Comparison of ENCODE assay signal across 26 mouse cellular contexts in the genomic region with DNA sequence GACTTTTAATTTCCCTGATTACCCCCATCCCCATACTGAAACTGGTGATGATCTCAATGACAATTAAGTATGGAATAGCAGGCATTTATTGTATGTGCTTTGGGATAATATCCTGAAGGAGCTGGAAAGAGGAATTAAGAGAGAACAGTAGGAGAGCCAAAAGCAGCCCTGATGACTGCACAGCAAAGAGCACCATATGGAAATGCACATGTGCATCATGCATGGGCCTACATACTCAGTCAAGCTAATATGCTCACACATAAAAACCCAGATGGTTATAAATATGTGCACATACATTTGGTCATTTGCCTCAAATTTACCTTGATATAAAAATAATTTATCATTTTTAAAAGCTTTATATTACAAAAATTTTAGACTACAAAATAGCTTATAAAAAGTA.
"Had no signal": no experiment of that assay in that cellular context is flagged by ENCODE, and none has a peak within 500 bp of the region (broad histone marks: within the 10 kb centered on the region; RNA-seq: fewer than 3 reads in every experiment).

No protein-coding gene starts in this region.

- H3K4me3 ChIP-seq: heart, adult 2 months; heart, embryonic 13.5 days; heart, embryonic 15.5 days; hindbrain, embryonic 13.5 days; hindbrain, embryonic 15.5 days; kidney, embryonic 15.5 days; layer of hippocampus, adult 2 months; limb, embryonic 13.5 days; limb, embryonic 15.5 days; liver, embryonic 12.5 days had no signal

- H3K9me3 ChIP-seq: heart, embryonic 13.5 days; heart, embryonic 15.5 days; hindbrain, embryonic 13.5 days; hindbrain, embryonic 15.5 days; kidney, embryonic 15.5 days; limb, embryonic 13.5 days; limb, embryonic 15.5 days; liver, embryonic 12.5 days had no signal

- H3K27ac ChIP-seq: heart, adult 2 months; heart, embryonic 13.5 days; heart, embryonic 15.5 days; hindbrain, embryonic 13.5 days; hindbrain, embryonic 15.5 days; hindbrain, postnatal 0 days; kidney, embryonic 15.5 days; kidney, postnatal 0 days; layer of hippocampus, adult 2 months; limb, embryonic 13.5 days; limb, embryonic 15.5 days; liver, embryonic 12.5 days; liver, embryonic 14.5 days had no signal

- H3K27me3 ChIP-seq: heart, embryonic 13.5 days; heart, embryonic 15.5 days; hindbrain, embryonic 13.5 days; hindbrain, embryonic 15.5 days; kidney, embryonic 15.5 days; limb, embryonic 13.5 days; limb, embryonic 15.5 days; liver, embryonic 12.5 days had no signal

- H3K9ac ChIP-seq: heart, embryonic 13.5 days; heart, embryonic 15.5 days; hindbrain, embryonic 13.5 days; hindbrain, embryonic 15.5 days; kidney, embryonic 15.5 days; limb, embryonic 13.5 days; limb, embryonic 15.5 days; liver, embryonic 12.5 days; liver, embryonic 14.5 days had no signal

- H3K4me1 ChIP-seq: heart, embryonic 13.5 days; heart, embryonic 15.5 days; hindbrain, embryonic 13.5 days; hindbrain, embryonic 15.5 days; kidney, embryonic 15.5 days; limb, embryonic 13.5 days; limb, embryonic 15.5 days; liver, embryonic 12.5 days had no signal

- ATAC-seq: hindbrain, postnatal 0 days; liver, embryonic 12.5 days had no signal

- H3K36me3 ChIP-seq: heart, embryonic 13.5 days; heart, embryonic 15.5 days; hindbrain, embryonic 13.5 days; hindbrain, embryonic 15.5 days; kidney, embryonic 15.5 days; limb, embryonic 13.5 days; limb, embryonic 15.5 days; liver, embryonic 12.5 days had no signal

- DNase-seq: gastrocnemius, postnatal 14 days; gastrocnemius, postnatal 36 days; heart, adult 11 months; heart, adult 2 months; heart, postnatal 14 days; heart, postnatal 36 days; kidney, adult 11 months; kidney, adult 2 months; kidney, adult 9 months; kidney, postnatal 14 days; kidney, postnatal 36 days; layer of hippocampus, postnatal 36 days; left cerebral cortex, postnatal 4 days had no signal

- H3K4me2 ChIP-seq: heart, embryonic 11.5 days; heart, embryonic 13.5 days; heart, embryonic 15.5 days; hindbrain, embryonic 13.5 days; hindbrain, embryonic 15.5 days; kidney, embryonic 15.5 days; limb, embryonic 13.5 days; limb, embryonic 15.5 days; liver, embryonic 12.5 days had no signal
